Mouse (Mus musculus): Measurements from ENCODE around the gene Fanci.

The Fanci gene

GRCm38 (mm10) chr7:79498965-79499595 is 107.4 kb downstream of the Fanci start:
- in situ Hi-C loops (cut with MboI, MseI), result loop anchor here (5.0 kb wide), 1 partner anchor 93 kb away; no protein-coding TSS in a partner anchor

Data from T-helper 2 cell (primary cell).